Mouse (Mus musculus): ENCODE measurements at regions not wholly inside any gene's neighbourhood (a gene's known extent, or its start where the extent isn't known, plus 50 kb on each side); places are given as distances from the start of the nearest gene placed in this dataset.
"Not testable (repeated sequence)": the region's sequence is repeated elsewhere in the genome, so short reads cannot be mapped to it uniquely, and the experiment has no call there.

- peak; percentile 45 to 47 for DNase-seq
Measured at GRCm38 (mm10) chr16:30193294-30194261, 73.7 kb downstream of the Cpn2 start.

- no peak for DNase-seq
Measured at GRCm38 (mm10) chr16:30194836-30195235, 72.5 kb downstream of the Cpn2 start.

GRCm38 (mm10) chr16:30195859-30196258, 71.4 kb downstream of the Cpn2 start:
- not testable (repeated sequence) for DNase-seq

- DNase-seq, result no peak
Measured at GRCm38 (mm10) chr16:30197351-30197750, 69.9 kb downstream of the Cpn2 start.

GRCm38 (mm10) chr16:30199836-30200235, 67.5 kb downstream of the Cpn2 start:
- no peak for DNase-seq

- no peak for DNase-seq
Measured at GRCm38 (mm10) chr16:30204144-30204543, 63.2 kb downstream of the Cpn2 start.

- no peak for DNase-seq
Measured at GRCm38 (mm10) chr16:30205314-30205815, 61.9 kb downstream of the Cpn2 start.

GRCm38 (mm10) chr16:30205816-30206356, 61.4 kb downstream of the Cpn2 start:
- no peak for DNase-seq

All from layer of hippocampus, postnatal 36 days (tissue).